Mouse (Mus musculus) right cerebral cortex, postnatal 4 days (tissue): ENCODE results near the gene Gpr61.

Experiments
- DNase-seq: peaks from one replicate; pipeline ENCODE4 v3.0.0-alpha.2; 2022

Gene Gpr61

GRCm38 (mm10) chr3:108126327-108126726 is 28.4 kb downstream of the Gpr61 start:
- DNase-seq = no peak

- no peak for DNase-seq
These were observed 30.6 kb downstream of the Gpr61 start for GRCm38 (mm10) chr3:108124131-108124530.

GRCm38 (mm10) chr3:108123242-108123641 is 31.4 kb downstream of the Gpr61 start:
- DNase-seq = no peak

- no peak for DNase-seq
These were observed 33.6 kb downstream of the Gpr61 start for GRCm38 (mm10) chr3:108121101-108121500.

GRCm38 (mm10) chr3:108117465-108117864 is 37.2 kb downstream of the Gpr61 start:
- no peak for DNase-seq

GRCm38 (mm10) chr3:108113591-108114289 is 40.9 kb downstream of the Gpr61 start:
- no peak for DNase-seq

- no peak for DNase-seq
These were observed 42.0 kb downstream of the Gpr61 start for GRCm38 (mm10) chr3:108112666-108113065.

GRCm38 (mm10) chr3:108112246-108112645 is 42.4 kb downstream of the Gpr61 start:
- no peak for DNase-seq

GRCm38 (mm10) chr3:108111320-108111719 is 43.4 kb downstream of the Gpr61 start:
- DNase-seq = no peak

GRCm38 (mm10) chr3:108105281-108105680 is 49.4 kb downstream of the Gpr61 start:
- no peak for DNase-seq

- no peak for DNase-seq
These were observed 52.6 kb downstream of the Gpr61 start for GRCm38 (mm10) chr3:108102075-108102474.

GRCm38 (mm10) chr3:108101594-108101993 is 53.1 kb downstream of the Gpr61 start:
- DNase-seq = no peak
